Mouse (Mus musculus) thymus, adult 2 months (tissue): Measurements from ENCODE around the gene Itgbl1.

Source experiments
- CTCF ChIP-seq: fragments of 200-500 bp; IDR thresholded peaks from 2 replicates; pipeline ENCODE4 v1.5.1; 2012; ENCODE audit warnings: mild to moderate bottlenecking, control low read depth, low read length, moderate library complexity, borderline replicate concordance; ENCODE audit not compliant: control insufficient read depth, poor library complexity, insufficient read depth; ENCODE audit errors: extremely low read depth
- POLR2A ChIP-seq: fragments of 200-500 bp; IDR thresholded peaks from 2 replicates; pipeline ENCODE4 v1.6.1; 2012; ENCODE audit warnings: mild to moderate bottlenecking, low read length, control low read depth, moderate library complexity; ENCODE audit not compliant: control insufficient read depth, poor library complexity, insufficient read depth; ENCODE audit errors: extremely low read depth

GRCm38 (mm10) chr14:123966531-123966930 lies 306.8 kb downstream of the Itgbl1 start:
- TF ChIP-seq POLR2A: no peak
- no peak for TF ChIP-seq CTCF
